Mouse (Mus musculus): ENCODE results near the gene Cwh43.

The Cwh43 gene

GRCm38 (mm10) chr5:73405981-73406722 is at the start of gene Cwh43:
Gene Cwh43 (plus strand): TSS chr5:73406075.
- DNase-seq: peak; percentile 13 to 48

DNA sequence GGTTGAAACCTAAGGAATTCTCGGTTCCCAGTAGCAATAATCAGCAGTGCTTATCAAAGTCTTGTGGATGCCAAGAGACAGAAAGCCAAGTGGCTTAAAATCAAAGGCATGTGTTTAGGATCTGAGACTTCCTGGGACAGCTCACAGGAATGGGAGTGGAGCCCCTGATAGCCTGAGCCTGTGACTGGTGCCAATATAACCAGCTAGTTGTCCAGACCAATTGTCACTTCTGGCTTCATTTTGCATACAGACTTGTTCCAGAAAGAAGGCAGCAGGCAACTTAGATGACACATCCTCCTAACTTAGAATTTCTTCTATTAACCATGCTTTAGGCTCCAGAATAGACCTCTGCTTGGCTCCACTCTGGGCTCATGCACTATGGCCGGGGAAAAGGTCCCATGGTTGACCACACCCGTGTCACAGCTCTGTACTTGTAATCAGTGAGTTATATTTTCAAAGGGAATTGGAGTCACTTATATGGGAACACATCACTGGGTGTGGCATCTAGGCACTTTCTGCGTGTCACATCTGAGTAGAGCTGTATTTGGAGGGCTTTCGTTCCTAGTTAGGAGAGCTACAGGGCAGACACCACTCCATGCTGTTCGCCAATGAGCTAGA is 46.6 kb upstream of the Cwh43 start:
- no peak for DNase-seq

GRCm38 (mm10) chr5:73359752-73360141 is 46.1 kb upstream of the Cwh43 start:
- DNase-seq: no peak

DNA sequence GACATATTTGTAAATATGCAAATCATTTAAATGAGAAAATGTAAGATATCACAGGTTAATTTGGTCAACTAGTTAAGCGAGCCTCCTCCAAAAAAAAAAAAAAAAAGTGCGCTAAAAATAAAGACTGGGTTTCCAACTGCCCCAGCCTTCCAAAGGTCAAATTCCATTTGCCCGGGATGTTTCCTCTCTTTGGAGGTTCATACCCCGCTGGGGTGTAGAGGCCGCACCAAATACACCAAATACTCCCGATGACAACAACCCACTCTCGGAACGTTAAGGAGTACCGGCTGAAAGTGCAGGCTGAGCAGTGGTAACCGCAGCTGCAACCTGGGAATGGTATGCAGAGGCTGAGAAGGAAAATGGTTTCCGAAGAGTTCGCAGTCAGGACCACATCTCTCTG is 45.6 kb upstream of the Cwh43 start:
- no peak for DNase-seq

DNA sequence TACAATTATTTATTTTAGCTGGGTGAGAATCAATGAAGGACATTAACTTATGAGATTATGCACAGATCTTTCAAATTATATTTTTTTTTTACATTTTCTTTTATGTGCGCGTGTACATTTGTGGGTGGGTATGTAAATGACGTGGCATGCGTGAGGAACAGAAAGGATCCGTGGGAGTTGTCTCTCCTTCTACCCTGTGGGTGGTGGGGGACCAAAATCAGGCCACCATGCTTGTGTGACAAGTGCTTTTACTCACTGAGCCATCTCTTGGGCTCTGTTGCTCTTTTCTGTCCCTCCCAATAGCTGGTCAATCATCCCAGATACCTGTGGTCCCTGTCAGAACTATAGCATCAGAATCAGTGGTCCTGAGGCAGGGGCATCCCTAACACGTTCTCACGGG is 43.5 kb upstream of the Cwh43 start:
- no peak for DNase-seq

DNA sequence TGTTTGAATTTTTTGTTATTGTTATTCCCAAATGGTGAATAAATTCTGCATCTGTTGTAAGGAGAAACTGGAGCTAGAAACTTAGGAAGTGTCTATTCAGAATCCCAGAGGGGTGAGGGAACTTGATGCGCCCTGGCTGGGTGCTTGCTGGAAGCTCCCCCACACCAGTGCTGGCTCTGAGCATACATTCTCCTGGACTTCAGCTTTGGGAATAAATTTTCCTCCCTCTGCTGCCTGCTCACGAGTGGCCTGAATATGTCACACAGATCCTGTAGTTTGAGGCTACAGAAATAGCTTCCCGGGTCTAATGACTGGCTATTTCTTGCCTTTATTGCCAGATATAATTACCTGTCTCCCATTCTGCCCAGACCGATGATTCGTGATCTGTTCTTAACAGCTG is 43.1 kb upstream of the Cwh43 start:
- no peak for DNase-seq

DNA sequence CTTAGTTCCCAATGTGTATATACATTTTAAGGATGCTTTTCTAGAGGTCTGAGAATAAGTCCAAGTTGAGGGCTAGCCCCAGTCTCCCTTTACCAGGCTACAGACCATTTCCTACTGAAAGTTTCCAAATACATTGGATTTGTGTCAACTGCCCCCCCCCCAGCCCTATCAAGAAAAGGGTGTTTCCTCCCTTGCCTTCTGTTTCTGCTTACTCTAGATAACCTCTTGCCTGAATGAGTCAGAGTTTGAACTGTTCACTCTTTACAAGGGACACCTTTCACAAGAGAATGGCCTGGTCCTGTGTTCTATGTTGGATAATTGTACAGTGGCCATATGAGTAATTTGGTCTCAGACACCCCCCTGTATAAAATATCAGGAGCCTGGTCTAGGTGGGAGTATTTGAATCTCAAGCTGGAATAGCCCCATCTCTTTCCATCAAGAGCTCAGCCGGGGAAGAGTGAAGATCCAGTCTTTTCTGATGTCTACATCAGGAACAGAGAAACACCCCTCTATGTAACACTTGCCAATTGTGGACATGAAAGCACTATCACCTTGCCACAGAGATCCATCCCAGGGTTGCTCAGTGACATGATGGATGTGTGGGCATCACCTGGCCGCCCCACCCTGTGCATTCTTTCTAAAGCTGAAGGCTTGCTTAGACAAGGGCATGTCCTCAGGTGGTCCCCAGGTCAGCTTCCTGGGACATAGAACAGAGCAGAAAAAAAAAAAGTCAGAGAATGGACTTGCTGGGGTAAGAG is 41.6 kb upstream of the Cwh43 start:
- no peak for DNase-seq

DNA sequence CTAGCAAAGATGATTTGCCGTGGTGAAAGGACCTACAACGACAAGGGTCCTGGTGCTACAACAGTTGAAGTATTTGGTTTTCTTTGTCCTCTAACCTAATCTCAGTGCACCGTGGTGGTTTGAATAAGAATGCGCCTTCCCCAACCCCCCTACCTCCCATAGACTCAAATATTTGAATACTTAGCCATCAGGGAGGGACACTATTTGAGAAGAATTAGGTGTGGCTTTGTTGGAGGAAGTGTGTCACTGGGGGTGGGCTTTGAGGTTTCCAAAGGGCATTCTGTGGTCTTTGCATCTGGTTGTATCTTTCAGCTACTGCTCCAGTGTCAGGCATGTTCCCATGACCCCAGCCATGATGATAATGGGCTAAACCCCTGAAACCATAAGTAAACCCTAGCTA is 38.0 kb upstream of the Cwh43 start:
- no peak for DNase-seq

GRCm38 (mm10) chr5:73368845-73369447 is 36.9 kb upstream of the Cwh43 start:
- no peak for DNase-seq

DNA sequence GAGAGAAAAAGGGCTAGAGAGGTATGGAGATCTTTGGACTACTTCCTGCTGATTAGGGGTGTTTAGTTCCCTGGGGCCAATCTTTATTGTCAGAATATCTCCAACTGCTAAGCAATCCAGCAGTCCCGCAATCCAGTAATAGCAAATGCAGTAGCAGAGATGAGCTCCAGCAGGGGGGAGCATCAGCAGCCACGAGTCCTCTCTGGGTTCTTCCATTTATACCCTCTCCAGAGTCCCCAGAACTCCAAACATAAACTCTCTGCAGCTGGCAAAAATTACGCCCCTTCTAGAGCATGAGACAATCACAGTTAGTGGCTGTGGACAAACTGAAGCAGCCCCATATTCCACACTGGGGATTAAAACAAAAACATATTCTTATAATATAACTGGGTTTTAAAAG is 36.1 kb upstream of the Cwh43 start:
- DNase-seq: no peak

DNA sequence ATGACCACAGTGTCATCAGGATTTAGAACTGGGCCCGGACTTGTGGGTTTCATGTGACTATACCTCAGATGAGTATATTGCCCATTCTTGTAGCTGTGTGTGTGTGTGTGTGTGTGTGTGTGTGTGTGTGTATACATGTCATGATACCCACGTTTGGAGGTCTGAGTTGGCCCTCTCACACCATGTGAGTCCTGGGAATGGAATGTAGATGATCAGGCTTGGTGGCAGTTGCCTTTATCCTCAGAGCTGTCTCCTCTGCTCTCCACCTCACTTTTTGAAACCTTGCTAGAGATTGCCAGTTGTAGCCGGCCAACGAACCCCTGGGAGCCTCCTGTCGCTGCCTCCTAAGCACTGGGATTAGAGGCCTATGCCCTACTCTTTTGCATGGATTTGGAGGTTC is 33.3 kb upstream of the Cwh43 start:
- DNase-seq: no peak

DNA sequence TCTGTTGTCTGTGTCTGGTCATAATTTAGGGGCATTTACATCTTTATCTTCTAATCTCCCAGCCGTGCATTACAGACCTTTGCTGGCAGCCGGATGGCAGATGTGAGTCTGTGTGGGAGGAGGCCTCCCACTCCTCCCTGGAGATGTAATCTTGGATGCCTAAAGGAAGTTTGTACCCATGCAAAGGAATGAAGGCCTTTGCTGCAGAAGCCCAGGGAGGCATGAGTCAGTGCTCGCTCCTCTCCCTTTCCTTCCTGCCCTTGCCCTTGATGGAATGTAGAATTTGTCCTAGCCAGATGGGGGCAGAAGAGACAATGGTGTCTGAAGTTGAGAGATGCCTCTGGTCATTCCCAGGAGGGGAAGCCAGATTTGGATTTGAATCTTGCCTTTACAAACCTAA is 32.7 kb upstream of the Cwh43 start:
- DNase-seq: no peak

- DNase-seq: no peak
Measured at GRCm38 (mm10) chr5:73376041-73376440, 29.8 kb upstream of the Cwh43 start.

DNA sequence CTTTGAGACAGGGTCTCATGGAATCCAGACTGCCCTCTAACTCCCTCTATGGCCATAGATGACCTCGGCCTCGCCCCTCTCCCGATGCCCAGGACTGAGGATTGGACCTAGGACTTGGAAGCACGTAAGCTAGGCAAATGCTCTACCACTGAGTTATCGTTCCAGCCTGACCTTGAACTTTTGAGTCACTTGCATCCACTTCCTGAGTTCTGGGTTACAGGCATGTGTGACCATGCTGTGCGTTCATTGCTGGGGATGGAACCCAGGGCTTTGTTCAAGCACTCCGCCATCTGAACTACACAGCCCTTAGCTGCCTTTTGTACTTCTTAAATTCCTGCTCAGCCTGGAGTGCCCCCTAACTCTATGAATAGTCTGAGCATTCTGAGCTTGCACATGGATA is 29.4 kb upstream of the Cwh43 start:
- no peak for DNase-seq

DNA sequence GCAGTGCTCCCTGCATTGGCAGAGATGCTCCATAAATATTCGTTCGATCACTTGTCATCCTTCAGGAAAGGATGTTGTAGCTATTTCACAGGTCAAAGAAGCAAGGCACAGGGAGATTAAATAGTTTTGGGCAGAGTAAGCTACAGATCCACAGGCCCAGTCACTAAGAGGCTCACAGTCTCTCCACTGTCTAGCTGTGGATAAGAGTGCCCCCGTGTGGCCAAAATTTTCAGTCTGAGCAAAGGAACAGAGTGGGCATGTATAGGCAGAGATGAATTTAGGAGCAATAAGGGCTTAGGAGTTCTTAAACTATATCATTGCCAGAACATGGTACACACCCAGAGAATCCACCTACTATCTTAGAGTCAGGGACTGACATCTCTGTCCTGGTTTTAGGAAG is 26.0 kb upstream of the Cwh43 start:
- DNase-seq: peak; percentile 75 to 92

- no peak for DNase-seq
Measured at GRCm38 (mm10) chr5:73380829-73381228, 25.0 kb upstream of the Cwh43 start.

DNA sequence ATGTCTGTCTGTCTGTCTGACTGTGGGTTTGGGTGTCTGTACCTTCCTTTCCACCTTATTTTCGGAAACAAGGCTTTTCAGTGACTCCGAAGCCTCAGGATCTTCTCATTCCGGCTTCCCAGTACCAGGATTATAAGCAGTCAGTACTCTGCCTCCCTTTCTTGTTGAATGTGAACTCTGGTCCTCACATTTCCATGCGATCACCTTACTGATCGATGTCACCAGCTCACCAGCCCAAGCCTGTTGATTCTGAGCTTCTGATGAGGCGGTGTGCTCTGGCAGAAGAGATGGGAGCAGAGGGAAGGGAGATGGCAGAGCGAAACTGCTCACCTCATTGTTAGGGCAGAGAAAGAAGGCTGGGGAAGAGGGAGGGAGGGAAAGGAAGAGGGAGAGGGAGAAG is 24.4 kb upstream of the Cwh43 start:
- no peak for DNase-seq

DNA sequence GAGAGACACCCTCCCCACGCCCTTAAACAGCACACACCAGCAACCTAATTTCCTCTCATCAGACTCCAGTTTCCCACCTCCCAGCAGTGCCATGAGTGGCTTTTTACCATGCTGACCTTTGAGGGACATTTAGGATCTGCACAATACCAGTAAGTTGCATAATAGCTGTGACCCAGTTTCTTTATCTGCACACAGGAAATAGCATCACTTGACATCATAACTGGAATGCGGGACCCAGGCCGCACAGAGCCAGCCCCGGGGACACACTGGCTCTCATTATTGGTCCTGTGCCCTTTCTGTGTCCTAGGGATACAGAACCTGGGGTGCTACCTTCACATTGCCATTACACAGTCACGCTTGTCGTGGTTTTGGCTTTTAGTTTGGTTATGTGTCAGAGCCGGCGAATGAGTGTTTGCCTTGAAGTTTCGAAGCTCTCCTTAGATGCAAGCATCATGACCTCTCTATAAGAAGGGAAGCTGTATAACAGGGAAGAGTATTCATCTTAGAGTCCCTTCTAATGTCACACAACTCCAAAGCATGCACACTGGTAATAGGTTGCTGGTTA is 23.8 kb upstream of the Cwh43 start:
- no peak for DNase-seq

- DNase-seq: peak; percentile 59 to 85
Measured at GRCm38 (mm10) chr5:73382737-73383646, 22.9 kb upstream of the Cwh43 start.

- peak; percentile 18 to 61 for DNase-seq
Measured at GRCm38 (mm10) chr5:73383647-73383970, 22.3 kb upstream of the Cwh43 start.

- peak; percentile 25 to 74 for DNase-seq
Measured at GRCm38 (mm10) chr5:73393041-73393440, 12.8 kb upstream of the Cwh43 start.
